Mouse (Mus musculus): ENCODE results near the gene Unc13b. TPM values are rescaled to one million over a fixed set of nuclear protein-coding genes. Genes with fewer than 3 reads are reported as not detected.

Unc13b gene
- polyA plus RNA-seq, 1 experiment from 2014 or later, result 8.1 TPM

DNA sequence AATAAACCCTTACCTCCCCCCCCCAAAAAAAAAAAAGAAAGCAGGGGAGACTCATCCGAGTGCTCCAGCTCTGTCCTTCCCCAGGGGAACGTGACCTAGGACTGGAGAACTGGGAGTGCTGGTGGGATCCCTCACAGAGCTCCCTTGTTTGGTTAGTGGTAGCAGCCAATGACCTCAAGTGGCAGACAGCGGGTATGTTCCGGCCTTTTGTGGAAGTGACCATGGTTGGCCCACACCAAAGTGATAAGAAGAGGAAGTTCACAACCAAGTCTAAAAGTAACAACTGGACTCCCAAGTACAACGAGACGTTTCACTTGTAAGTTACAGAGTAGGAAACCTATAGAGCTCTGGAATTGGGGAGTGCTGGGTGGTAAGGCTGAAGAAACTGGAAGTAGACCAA, 204.1 kb downstream of the Unc13b start:
- ATAC-seq (no peak), DNase-seq (ENCODE audit: low spot score) (no peak)
- Histone ChIP-seq H3K4me1 (ENCODE audit: control insufficient read depth, insufficient read depth, low read length) (peaks cover 8% of the 10 kb centered on the region), H3K4me2 (ENCODE audit: low read length) (no peak overlapping the region), H3K4me3 (ENCODE audit: low read depth, low read length) (no peak overlapping the region), H3K36me3 (ENCODE audit: control insufficient read depth, insufficient read depth, low read length) (peaks cover 33% of the 10 kb centered on the region), H3K9me3 (replicated peaks; ENCODE audit: control insufficient read depth, low read length) (no peaks in the 10 kb centered on the region), H3K9ac (ENCODE audit: low read length) (no peak overlapping the region), H3K27ac (ENCODE audit: low read depth, low read length) (no peak overlapping the region), H3K27me3 (replicated peaks; ENCODE audit: control insufficient read depth, insufficient read depth, low read length) (no peaks in the 10 kb centered on the region)
- 91% methylated on average over 6 of the region's 6 CpGs for WGBS

DNA sequence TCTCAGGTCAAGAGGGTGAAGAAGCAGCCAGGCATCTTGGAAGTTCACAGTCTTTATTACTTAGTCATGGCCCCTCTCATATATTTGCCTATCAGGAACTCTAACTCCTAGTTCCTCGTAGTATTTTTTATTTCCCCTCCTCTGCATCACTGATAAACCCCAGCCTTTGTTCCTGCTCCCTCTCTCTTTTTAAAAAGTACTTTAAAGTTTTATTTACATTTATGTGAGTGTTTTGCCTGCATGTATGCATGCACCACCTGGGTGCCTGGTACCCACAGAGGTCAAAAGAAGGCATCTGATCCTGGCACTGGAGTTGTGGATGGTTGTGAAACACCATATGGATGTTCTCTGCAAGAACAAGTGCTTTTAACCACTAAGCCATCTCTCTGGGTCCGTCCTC, 207.4 kb downstream of the Unc13b start:
- 60% methylated on average over 2 of the region's 2 CpGs for WGBS
- DNase-seq (ENCODE audit: low spot score), result no peak
- Histone ChIP-seq H3K36me3 (ENCODE audit: control insufficient read depth, insufficient read depth, low read length) (peaks cover 15% of the 10 kb centered on the region), H3K27me3 (replicated peaks; ENCODE audit: control insufficient read depth, insufficient read depth, low read length) (no peaks in the 10 kb centered on the region), H3K27ac (ENCODE audit: low read depth, low read length) (0 out of 2 replicates have a peak overlapping the region, but pooled peaks have one; percentile 4), H3K4me2 (ENCODE audit: low read length) (no peak overlapping the region), H3K4me3 (ENCODE audit: low read depth, low read length) (no peak overlapping the region), H3K9me3 (replicated peaks; ENCODE audit: control insufficient read depth, low read length) (no peaks in the 10 kb centered on the region), H3K4me1 (ENCODE audit: control insufficient read depth, insufficient read depth, low read length) (peaks cover 8% of the 10 kb centered on the region), H3K9ac (ENCODE audit: low read length) (no peak overlapping the region)
- no peak for ATAC-seq

DNA sequence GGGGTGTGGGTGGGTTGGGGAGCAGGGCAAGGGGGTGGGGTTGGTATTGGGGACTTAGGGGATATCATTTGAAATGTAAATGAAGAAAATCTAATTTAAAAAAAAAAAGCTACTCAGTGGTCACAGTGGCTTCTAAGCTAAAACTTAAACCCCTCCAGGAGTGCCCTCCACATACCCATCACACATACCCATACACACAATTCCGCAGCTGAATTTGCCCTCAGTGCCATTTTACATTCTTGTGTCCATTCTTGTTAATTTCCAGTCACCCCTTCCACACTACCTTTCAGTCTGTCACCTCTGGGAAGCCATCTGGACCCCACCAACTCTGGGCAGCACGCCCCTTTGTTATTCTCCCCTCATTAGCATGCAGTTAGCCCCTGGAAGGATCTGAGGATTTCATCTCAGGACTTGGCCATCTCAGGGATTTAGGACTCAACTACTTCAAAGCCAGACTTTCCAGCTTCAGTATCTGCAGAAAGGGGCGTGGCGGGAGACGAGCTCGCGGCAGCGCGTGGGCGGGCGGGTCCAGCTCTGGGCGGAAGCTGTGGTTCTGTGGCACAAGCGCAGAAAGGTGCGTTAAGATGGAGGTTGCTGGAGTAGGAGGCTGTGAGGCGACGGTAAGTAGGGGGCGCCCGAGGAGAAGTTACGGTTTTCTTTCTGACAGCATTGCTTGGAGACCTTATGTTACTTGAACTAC, 208.0 kb downstream of the Unc13b start, which contains the start of gene Atp8b5:
TSS of gene Atp8b5 (plus strand) at position 537 of the 700 bp plus-strand sequence.
- H3K9me3 ChIP-seq (replicated peaks; ENCODE audit: control insufficient read depth, low read length), result no peaks in the 10 kb centered on the region
- H3K27ac ChIP-seq (ENCODE audit: low read depth, low read length), result 0 out of 2 replicates have a peak within 1 kb of the TSS, but pooled peaks have one; percentile 4
- H3K36me3 ChIP-seq (ENCODE audit: control insufficient read depth, insufficient read depth, low read length), result peaks cover 12% of the 10 kb centered on the region
- WGBS, result 1% methylated on average over 19 of the region's 19 CpGs
- peak; percentile 91 for DNase-seq (ENCODE audit: low spot score)
- peak within 1 kb of the TSS; percentile 55 for H3K4me2 ChIP-seq (ENCODE audit: low read length)
- H3K27me3 ChIP-seq (replicated peaks; ENCODE audit: control insufficient read depth, insufficient read depth, low read length), result no peaks in the 10 kb centered on the region
- peak within 1 kb of the TSS; percentile 56 for H3K9ac ChIP-seq (ENCODE audit: low read length)
- H3K4me3 ChIP-seq (ENCODE audit: low read depth, low read length), result peak within 1 kb of the TSS; percentile 29
- H3K4me1 ChIP-seq (ENCODE audit: control insufficient read depth, insufficient read depth, low read length), result peaks cover 8% of the 10 kb centered on the region
- ATAC-seq, result peak; percentile 97

DNA sequence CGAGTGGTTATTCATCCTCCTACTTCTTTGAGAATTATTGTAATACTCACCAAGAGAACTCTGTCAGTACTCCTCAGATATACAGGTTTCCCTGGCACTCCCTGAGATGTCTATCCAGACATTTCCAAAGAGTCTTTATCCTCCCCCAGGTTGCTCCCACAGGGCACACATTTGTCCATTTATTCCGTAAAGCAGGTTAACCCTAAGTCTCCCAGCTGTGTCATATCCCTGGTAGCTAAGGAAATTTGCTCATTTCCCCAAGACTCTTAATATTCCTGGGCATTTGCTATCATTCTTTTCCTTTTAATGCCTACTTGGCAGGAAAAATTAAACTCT, 208.5 kb downstream of the Unc13b start:
- ATAC-seq (no peak), DNase-seq (ENCODE audit: low spot score) (no peak)
- Histone ChIP-seq H3K9me3 (replicated peaks; ENCODE audit: control insufficient read depth, low read length) (no peaks in the 10 kb centered on the region), H3K36me3 (ENCODE audit: control insufficient read depth, insufficient read depth, low read length) (peaks cover 11% of the 10 kb centered on the region; the same call in 1 of the 2 replicates), H3K4me2 (ENCODE audit: low read length) (peak overlapping the region; percentile 55), H3K4me1 (ENCODE audit: control insufficient read depth, insufficient read depth, low read length) (peaks cover 8% of the 10 kb centered on the region), H3K27ac (ENCODE audit: low read depth, low read length) (no peak overlapping the region), H3K27me3 (replicated peaks; ENCODE audit: control insufficient read depth, insufficient read depth, low read length) (no peaks in the 10 kb centered on the region), H3K9ac (ENCODE audit: low read length) (peak overlapping the region; percentile 56; the same call in 1 of the 2 replicates), H3K4me3 (ENCODE audit: low read depth, low read length) (peak overlapping the region; percentile 29)
- 6% methylated on average over 2 of the region's 2 CpGs for WGBS

DNA sequence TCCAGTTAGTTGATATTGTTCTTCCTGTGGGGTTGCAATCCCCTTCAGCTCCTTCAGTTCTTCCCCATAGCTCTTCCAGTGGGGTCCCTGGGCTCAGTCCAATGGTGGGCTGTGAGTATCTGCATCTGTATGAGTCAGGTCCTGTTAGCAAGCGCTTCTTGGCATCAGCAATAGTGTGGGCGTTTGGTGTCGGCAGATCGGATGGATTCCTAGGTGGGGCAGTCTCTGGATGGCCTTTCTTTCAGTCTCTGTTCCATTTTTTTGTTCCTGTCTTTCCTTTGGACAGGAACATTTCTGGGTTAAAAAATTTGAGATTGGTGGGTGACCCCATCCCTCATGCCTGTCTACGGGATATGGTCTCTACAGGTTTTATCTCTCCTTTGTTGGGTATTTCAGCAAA, 226.7 kb downstream of the Unc13b start:
- Histone ChIP-seq H3K4me1 (ENCODE audit: control insufficient read depth, insufficient read depth, low read length) (no peaks in the 10 kb centered on the region), H3K27me3 (replicated peaks; ENCODE audit: control insufficient read depth, insufficient read depth, low read length) (no peaks in the 10 kb centered on the region), H3K4me3 (ENCODE audit: low read depth, low read length) (no peak overlapping the region), H3K9ac (ENCODE audit: low read length) (no peak overlapping the region), H3K4me2 (ENCODE audit: low read length) (no peak overlapping the region), H3K36me3 (ENCODE audit: control insufficient read depth, insufficient read depth, low read length) (no peaks in the 10 kb centered on the region), H3K9me3 (replicated peaks; ENCODE audit: control insufficient read depth, low read length) (no peaks in the 10 kb centered on the region), H3K27ac (ENCODE audit: low read depth, low read length) (no peak overlapping the region)
- 93% methylated on average over 5 of the region's 5 CpGs for WGBS
- no peak for DNase-seq (ENCODE audit: low spot score)
- ATAC-seq, result no peak

DNA sequence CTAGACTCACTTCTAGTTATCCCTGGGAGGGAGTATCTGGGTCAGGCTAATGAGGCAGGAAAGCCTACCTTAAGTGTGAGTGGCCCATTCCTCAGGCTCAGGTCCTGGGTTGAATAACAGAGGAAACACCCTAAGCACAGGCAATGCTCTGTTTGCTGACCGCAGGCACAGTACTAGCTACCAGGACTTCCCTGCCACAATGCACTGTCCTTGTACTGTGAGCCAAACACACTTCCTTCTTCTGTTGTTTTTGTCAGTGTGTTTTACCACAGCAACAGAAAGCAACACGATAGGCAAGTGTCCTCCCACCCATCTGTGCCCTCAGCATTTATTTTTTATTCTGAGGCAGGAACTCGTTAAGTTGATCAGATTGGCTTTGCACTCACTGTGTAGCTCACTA, 228.6 kb downstream of the Unc13b start:
- Histone ChIP-seq H3K9ac (ENCODE audit: low read length) (no peak overlapping the region), H3K27me3 (replicated peaks; ENCODE audit: control insufficient read depth, insufficient read depth, low read length) (no peaks in the 10 kb centered on the region), H3K4me2 (ENCODE audit: low read length) (no peak overlapping the region), H3K36me3 (ENCODE audit: control insufficient read depth, insufficient read depth, low read length) (no peaks in the 10 kb centered on the region), H3K27ac (ENCODE audit: low read depth, low read length) (no peak overlapping the region), H3K4me3 (ENCODE audit: low read depth, low read length) (no peak overlapping the region), H3K9me3 (replicated peaks; ENCODE audit: control insufficient read depth, low read length) (no peaks in the 10 kb centered on the region), H3K4me1 (ENCODE audit: control insufficient read depth, insufficient read depth, low read length) (no peaks in the 10 kb centered on the region)
- DNase-seq (ENCODE audit: low spot score) (no peak), ATAC-seq (no peak)
- WGBS, result 53% methylated on average over 3 of the region's 3 CpGs

DNA sequence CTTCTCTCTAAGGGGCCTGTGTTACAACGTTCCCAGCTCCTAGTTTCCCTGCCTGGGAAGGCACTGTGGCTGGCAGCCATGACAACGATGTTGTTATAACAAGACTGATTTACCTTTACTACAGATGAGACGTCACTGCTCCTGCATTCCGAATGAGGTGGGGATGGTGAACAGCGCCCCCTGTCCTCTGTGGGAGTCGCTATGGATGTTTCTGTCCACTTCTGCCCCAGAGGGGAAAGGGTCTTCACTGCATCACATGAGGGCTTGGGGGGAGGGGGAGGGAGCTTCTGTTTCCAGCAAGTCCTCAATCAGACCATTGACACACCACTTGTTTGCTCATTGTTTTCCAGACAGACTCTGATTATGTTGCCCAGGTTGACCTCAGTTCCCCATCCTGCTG, 235.2 kb downstream of the Unc13b start:
- no peak overlapping the region for H3K27ac ChIP-seq (ENCODE audit: low read depth, low read length)
- no peaks in the 10 kb centered on the region for H3K36me3 ChIP-seq (ENCODE audit: control insufficient read depth, insufficient read depth, low read length)
- ATAC-seq (no peak), DNase-seq (ENCODE audit: low spot score) (no peak)
- no peaks in the 10 kb centered on the region for H3K9me3 ChIP-seq (replicated peaks; ENCODE audit: control insufficient read depth, low read length)
- H3K9ac ChIP-seq (ENCODE audit: low read length), result no peak overlapping the region
- WGBS, result 50% methylated on average over 6 of the region's 6 CpGs
- H3K4me3 ChIP-seq (ENCODE audit: low read depth, low read length), result no peak overlapping the region
- H3K4me2 ChIP-seq (ENCODE audit: low read length), result no peak overlapping the region
- no peaks in the 10 kb centered on the region for H3K27me3 ChIP-seq (replicated peaks; ENCODE audit: control insufficient read depth, insufficient read depth, low read length)
- H3K4me1 ChIP-seq (ENCODE audit: control insufficient read depth, insufficient read depth, low read length), result no peaks in the 10 kb centered on the region

DNA sequence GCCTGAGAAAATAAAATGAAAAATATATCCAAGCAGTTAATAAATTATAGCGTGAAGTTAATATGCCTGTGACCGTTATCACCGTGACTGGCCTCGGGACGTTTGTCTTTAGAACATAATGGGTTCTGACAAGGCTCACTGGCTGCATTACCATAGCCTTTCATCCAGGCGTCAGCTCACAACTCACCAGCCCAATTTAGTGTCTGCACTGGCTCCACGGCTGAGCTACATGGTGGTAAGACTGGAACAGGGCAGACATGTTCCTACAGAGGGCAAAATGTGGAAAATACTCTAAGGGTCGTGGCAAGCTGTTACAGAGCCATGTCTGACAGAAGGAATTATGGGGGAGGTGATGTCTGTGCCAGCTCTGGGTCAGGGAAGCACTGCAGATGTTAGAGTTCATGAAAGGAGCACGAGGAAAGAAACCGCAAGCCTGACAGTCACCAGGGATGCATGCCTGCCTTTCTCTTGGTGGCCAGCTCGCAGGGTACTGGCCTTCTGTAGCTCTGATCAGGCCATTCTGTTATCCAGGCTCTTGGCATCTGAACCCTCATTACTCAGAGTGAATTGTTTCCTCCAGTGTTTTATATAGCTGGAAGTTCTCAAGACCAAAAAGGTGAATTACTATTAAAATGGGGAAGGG, 251.1 kb downstream of the Unc13b start:
- DNase-seq (ENCODE audit: low spot score), result no peak
- H3K4me1 ChIP-seq (ENCODE audit: control insufficient read depth, insufficient read depth, low read length), result no peaks in the 10 kb centered on the region
- WGBS, result 45% methylated on average over 11 of the region's 11 CpGs
- H3K27me3 ChIP-seq (replicated peaks; ENCODE audit: control insufficient read depth, insufficient read depth, low read length), result no peaks in the 10 kb centered on the region
- H3K4me2 ChIP-seq (ENCODE audit: low read length), result no peak overlapping the region
- H3K4me3 ChIP-seq (ENCODE audit: low read depth, low read length), result no peak overlapping the region
- no peak for ATAC-seq
- no peaks in the 10 kb centered on the region for H3K36me3 ChIP-seq (ENCODE audit: control insufficient read depth, insufficient read depth, low read length)
- H3K27ac ChIP-seq (ENCODE audit: low read depth, low read length), result no peak overlapping the region
- no peaks in the 10 kb centered on the region for H3K9me3 ChIP-seq (replicated peaks; ENCODE audit: control insufficient read depth, low read length)
- no peak overlapping the region for H3K9ac ChIP-seq (ENCODE audit: low read length)

Measured in forebrain, embryonic 14.5 days (tissue).